Mouse (Mus musculus): ENCODE results near the gene Foxl1. TPM values are rescaled to one million over a fixed set of nuclear protein-coding genes. Genes with fewer than 3 reads are reported as not detected.
A peak's percentile ranks its signal among the peaks of the same experiment; 100 is the strongest.

The Foxl1 gene
- total and polyA plus RNA-seq, 3 experiments = 0.07 to 0.12 TPM; not detected in 1

GRCm38 (mm10) chr8:121121704-121122103, 6.0 kb upstream of the Foxl1 start:
- H3K27me3 ChIP-seq (ENCODE audit: control insufficient read depth in 1 of 2, insufficient read depth in 2 of 2, low read length in 2 of 2) = no peaks in the 10 kb centered on the region
- H3K9ac ChIP-seq (ENCODE audit: control insufficient read depth, low read depth, low read length, poor library complexity, severe bottlenecking) = 0 out of 2 replicates have a peak overlapping the region, but pooled peaks have one; percentile 2
- H3K27ac ChIP-seq (ENCODE audit: control insufficient read depth, low read depth, low read length) = no peak overlapping the region; the same call in 1 of the 2 replicates
- H3K4me3 ChIP-seq (ENCODE audit: control insufficient read depth in 1 of 2, insufficient read depth in 1 of 2, low read depth in 2 of 2, low read length in 2 of 2) = no peak overlapping the region
- H3K36me3 ChIP-seq (ENCODE audit: control insufficient read depth in 1 of 2, insufficient read depth in 2 of 2, low read length in 2 of 2) = peaks cover 0 to 6% of the 10 kb centered on the region in 2 experiments; a peak in 3 of 4 replicates
- no peaks in the 10 kb centered on the region for H3K9me3 ChIP-seq (replicated peaks; ENCODE audit: insufficient read depth, low read length)
- no peak for DNase-seq (ENCODE audit: low read depth, low spot score)
- H3K79me2 ChIP-seq (ENCODE audit: control insufficient read depth, insufficient read depth, low read length, poor library complexity) = peaks cover 58% of the 10 kb centered on the region
- TF ChIP-seq JUND (IDR thresholded peaks at IDR 0.05; ENCODE audit: low read depth, low read length) = no peak
- TF ChIP-seq CTCF (IDR thresholded peaks at IDR 0.05 in 2 of 3, conservative IDR thresholded peaks at IDR 0.05 in 1 of 3; ENCODE audit: control insufficient read depth in 1 of 3, insufficient read depth in 1 of 3, low read depth in 2 of 3, low read length in 3 of 3, poor library complexity in 1 of 3, severe bottlenecking in 1 of 3) = no peak
- no peak for TF ChIP-seq CHD2 (IDR thresholded peaks at IDR 0.05; ENCODE audit: low read length)
- no peak for TF ChIP-seq TCF12 (IDR thresholded peaks at IDR 0.05; ENCODE audit: low read depth, low read length)
- no peak for TF ChIP-seq MAFK (IDR thresholded peaks at IDR 0.05; ENCODE audit: borderline replicate concordance, low read depth, low read length)
- TF ChIP-seq BHLHE40 (IDR thresholded peaks at IDR 0.05; ENCODE audit: borderline replicate concordance, low read depth, low read length) = no peak
- TF ChIP-seq ZC3H11A (IDR thresholded peaks at IDR 0.05; ENCODE audit: low read depth, low read length) = no peak
- TF ChIP-seq POLR2A (IDR thresholded peaks at IDR 0.05; ENCODE audit: control insufficient read depth in 1 of 2, insufficient read depth in 1 of 2, low read depth in 1 of 2, low read length in 2 of 2, poor library complexity in 1 of 2) = no peak
- H3K4me1 ChIP-seq (ENCODE audit: control insufficient read depth in 1 of 2, insufficient read depth in 2 of 2, low read length in 2 of 2) = peaks cover 0 to 7% of the 10 kb centered on the region in 2 experiments; a peak in 3 of 4 replicates

GRCm38 (mm10) chr8:121122368-121122767, 5.4 kb upstream of the Foxl1 start:
- no peaks in the 10 kb centered on the region for H3K27me3 ChIP-seq (ENCODE audit: control insufficient read depth in 1 of 2, insufficient read depth in 2 of 2, low read length in 2 of 2)
- TF ChIP-seq EP300 (IDR thresholded peaks at IDR 0.05; ENCODE audit: low read depth in 1 of 2, low read length in 2 of 2) = no peak
- no peak for TF ChIP-seq ZC3H11A (IDR thresholded peaks at IDR 0.05; ENCODE audit: low read depth, low read length)
- TF ChIP-seq MYC (IDR thresholded peaks at IDR 0.05; ENCODE audit: low read depth, low read length) = no peak
- TF ChIP-seq USF1 (IDR thresholded peaks at IDR 0.05; ENCODE audit: low read depth, low read length) = no peak
- TF ChIP-seq ZNF384 (IDR thresholded peaks at IDR 0.05; ENCODE audit: low read depth, low read length) = no peak
- TF ChIP-seq TCF12 (IDR thresholded peaks at IDR 0.05; ENCODE audit: low read depth, low read length) = no peak
- no peak for TF ChIP-seq KAT2A (conservative IDR thresholded peaks at IDR 0.05; ENCODE audit: low read depth, low read length)
- no peak for TF ChIP-seq MAX (IDR thresholded peaks at IDR 0.05; ENCODE audit: low read length)
- no peak for TF ChIP-seq CHD2 (IDR thresholded peaks at IDR 0.05; ENCODE audit: low read length)
- no peak for TF ChIP-seq TBP (IDR thresholded peaks at IDR 0.05; ENCODE audit: low read depth, low read length)
- no peak for TF ChIP-seq E2F4 (IDR thresholded peaks at IDR 0.05; ENCODE audit: borderline replicate concordance, low read depth, low read length)
- no peak for TF ChIP-seq USF2 (IDR thresholded peaks at IDR 0.05; ENCODE audit: borderline replicate concordance in 1 of 2, insufficient read depth in 1 of 2, low read depth in 1 of 2, low read length in 2 of 2)
- no peak for TF ChIP-seq NRF1 (IDR thresholded peaks at IDR 0.05; ENCODE audit: insufficient read depth, low read depth, low read length, poor library complexity, severe bottlenecking)
- TF ChIP-seq MYB (IDR thresholded peaks at IDR 0.05; ENCODE audit: low read depth, low read length) = no peak
- no peak for TF ChIP-seq RAD21 (IDR thresholded peaks at IDR 0.05; ENCODE audit: low read depth, low read length)
- TF ChIP-seq ZKSCAN1 (IDR thresholded peaks at IDR 0.05; ENCODE audit: low read depth, low read length) = no peak
- TF ChIP-seq MAZ (IDR thresholded peaks at IDR 0.05; ENCODE audit: low read depth, low read length) = no peak
- no peaks in the 10 kb centered on the region for H3K9me3 ChIP-seq (replicated peaks; ENCODE audit: insufficient read depth, low read length)

More at GRCm38 (mm10) chr8:121122368-121122767, 5.4 kb upstream of the Foxl1 start:
- Histone ChIP-seq H3K36me3 (ENCODE audit: control insufficient read depth in 1 of 2, insufficient read depth in 2 of 2, low read length in 2 of 2) (peaks cover 0 to 6% of the 10 kb centered on the region in 2 experiments; a peak in 3 of 4 replicates), H3K79me2 (ENCODE audit: control insufficient read depth, insufficient read depth, low read length, poor library complexity) (peaks cover 51% of the 10 kb centered on the region), H3K27ac (ENCODE audit: control insufficient read depth, low read depth, low read length) (no peak overlapping the region), H3K4me1 (ENCODE audit: control insufficient read depth in 1 of 2, insufficient read depth in 2 of 2, low read length in 2 of 2) (peaks cover 0 to 7% of the 10 kb centered on the region in 2 experiments; a peak in 3 of 4 replicates), H3K4me3 (ENCODE audit: control insufficient read depth in 1 of 2, insufficient read depth in 1 of 2, low read depth in 2 of 2, low read length in 2 of 2) (no peak overlapping the region), H3K9ac (ENCODE audit: control insufficient read depth, low read depth, low read length, poor library complexity, severe bottlenecking) (no peak overlapping the region; the same call in 1 of the 2 replicates)
- no peak for DNase-seq (ENCODE audit: low read depth, low spot score)

Measured in MEL (cell line).